Mouse (Mus musculus) urinary bladder, postnatal 4 days (tissue): ENCODE results near the gene Capn2.

Experiments used
- DNase-seq, 2 experiments: peaks; one replicate each; pipeline ENCODE4 v3.0.0; 2021 to 2022; ENCODE audit warnings: low spot score in 2 of 2

Capn2 gene

GRCm38 (mm10) chr1:182516758-182517676 lies at the start of gene Capn2:
Gene Capn2 (minus strand): TSS chr1:182517608.
- DNase-seq: peak; percentile 80 to 85

- no peak for DNase-seq
Measured at GRCm38 (mm10) chr1:182565351-182565835, 48.0 kb upstream of the Capn2 start.

GRCm38 (mm10) chr1:182564408-182565120 lies 47.2 kb upstream of the Capn2 start, which contains the start of gene Capn8:
Gene Capn8 (plus strand): TSS chr1:182565007.
- DNase-seq: no peak

- DNase-seq: no peak
Measured at GRCm38 (mm10) chr1:182562576-182563370, 45.4 kb upstream of the Capn2 start.

GRCm38 (mm10) chr1:182561945-182562514 lies 44.6 kb upstream of the Capn2 start:
- DNase-seq: no peak

- DNase-seq: no peak
Measured at GRCm38 (mm10) chr1:182560390-182561098, 43.1 kb upstream of the Capn2 start.

- DNase-seq: no peak
Measured at GRCm38 (mm10) chr1:182559530-182559929, 42.1 kb upstream of the Capn2 start.

- no peak for DNase-seq
Measured at GRCm38 (mm10) chr1:182558271-182558670, 40.9 kb upstream of the Capn2 start.

GRCm38 (mm10) chr1:182553649-182554375 lies 36.4 kb upstream of the Capn2 start:
- DNase-seq: no peak

GRCm38 (mm10) chr1:182550761-182551160 lies 33.4 kb upstream of the Capn2 start:
- DNase-seq: no peak

- no peak for DNase-seq
Measured at GRCm38 (mm10) chr1:182543906-182544305, 26.5 kb upstream of the Capn2 start.

- no peak for DNase-seq
Measured at GRCm38 (mm10) chr1:182543136-182543535, 25.7 kb upstream of the Capn2 start.

GRCm38 (mm10) chr1:182542110-182542509 lies 24.7 kb upstream of the Capn2 start:
- no peak for DNase-seq

- DNase-seq: peak; percentile 57 to 67
Measured at GRCm38 (mm10) chr1:182539023-182539940, 21.9 kb upstream of the Capn2 start.

GRCm38 (mm10) chr1:182535080-182535481 lies 17.7 kb upstream of the Capn2 start:
- DNase-seq: no peak

- DNase-seq: no peak
Measured at GRCm38 (mm10) chr1:182533583-182533982, 16.2 kb upstream of the Capn2 start.

GRCm38 (mm10) chr1:182527921-182528858 lies 10.8 kb upstream of the Capn2 start:
- peak in 1 of 2 experiments; percentile 58 for DNase-seq

- no peak for DNase-seq
Measured at GRCm38 (mm10) chr1:182527261-182527766, 9.9 kb upstream of the Capn2 start.
